Mouse (Mus musculus): ENCODE data around the gene Rpn2. TPM values are rescaled to one million over a fixed set of nuclear protein-coding genes. Genes with fewer than 3 reads are reported as not detected.

Rpn2 gene
- 10 to 100 TPM; 22.3 to 89.4 (median 49.3) TPM for total RNA-seq (2018; cell fraction: chromatin; rRNA removed)
- 100 to 1,000 TPM; 123 to 213 (median 166) TPM for total RNA-seq (2018; cell fraction: cytosol; rRNA removed)
- 100 to 1,000 TPM in 25 of 26 experiments, 10 to 100 TPM in 1; 65.0 to 231 (median 151) TPM for total RNA-seq (2018; cell fraction: nucleus; rRNA removed)
- 178 to 217 TPM (median 184 TPM) in 3 replicates for polyA plus RNA-seq (2018)

GRCm38 (mm10) chr2:157278717-157279415, at the start of gene Rpn2:
Rpn2 (plus strand) TSS chr2:157279017.
- H3K4me3 ChIP-seq (ENCODE audit: inconsistent target), result peak within 1 kb of the TSS; percentile 69
- peaks cover 44% of the 10 kb centered on the region for H3K79me2 ChIP-seq (ENCODE audit: inconsistent target)
- peak within 1 kb of the TSS; percentile 4; the same call in 1 of the 2 replicates for H3K27ac ChIP-seq
- H3K36me3 ChIP-seq (ENCODE audit: inconsistent target), result peaks cover 6% of the 10 kb centered on the region; the same call in 1 of the 2 replicates
- WGBS (ENCODE audit: missing documents), result under 1% methylated on average over 49 of the region's 64 CpGs

GRCm38 (mm10) chr2:157235946-157236345, 42.9 kb upstream of the Rpn2 start:
- Histone ChIP-seq H3K27ac (no peak overlapping the region), H3K4me3 (ENCODE audit: inconsistent target) (no peak overlapping the region), H3K36me3 (ENCODE audit: inconsistent target) (no peaks in the 10 kb centered on the region), H3K79me2 (ENCODE audit: inconsistent target) (no peaks in the 10 kb centered on the region)
- WGBS (ENCODE audit: missing documents), result 86% methylated on average over 8 of the region's 8 CpGs

- 23% methylated on average over 5 of the region's 5 CpGs for WGBS (ENCODE audit: missing documents)
- H3K79me2 ChIP-seq (ENCODE audit: inconsistent target), result no peaks in the 10 kb centered on the region
- H3K36me3 ChIP-seq (ENCODE audit: inconsistent target), result no peaks in the 10 kb centered on the region
- H3K27ac ChIP-seq, result no peak overlapping the region
- H3K4me3 ChIP-seq (ENCODE audit: inconsistent target), result no peak overlapping the region
Observed at GRCm38 (mm10) chr2:157245001-157245400, 33.8 kb upstream of the Rpn2 start.

GRCm38 (mm10) chr2:157245603-157246002, 33.2 kb upstream of the Rpn2 start:
- no peaks in the 10 kb centered on the region for H3K36me3 ChIP-seq (ENCODE audit: inconsistent target)
- no peak overlapping the region for H3K27ac ChIP-seq
- no peaks in the 10 kb centered on the region for H3K79me2 ChIP-seq (ENCODE audit: inconsistent target)
- H3K4me3 ChIP-seq (ENCODE audit: inconsistent target), result no peak overlapping the region
- 70% methylated on average over 2 of the region's 2 CpGs for WGBS (ENCODE audit: missing documents)

- H3K79me2 ChIP-seq (ENCODE audit: inconsistent target), result no peaks in the 10 kb centered on the region
- no peaks in the 10 kb centered on the region for H3K36me3 ChIP-seq (ENCODE audit: inconsistent target)
- no peak overlapping the region for H3K4me3 ChIP-seq (ENCODE audit: inconsistent target)
- H3K27ac ChIP-seq, result no peak overlapping the region
Observed at GRCm38 (mm10) chr2:157248111-157248510, 30.7 kb upstream of the Rpn2 start.

GRCm38 (mm10) chr2:157259720-157260119, 19.1 kb upstream of the Rpn2 start:
- no peak overlapping the region for H3K4me3 ChIP-seq (ENCODE audit: inconsistent target)
- 4% methylated on average over 5 of the region's 5 CpGs for WGBS (ENCODE audit: missing documents)
- H3K36me3 ChIP-seq (ENCODE audit: inconsistent target), result no peaks in the 10 kb centered on the region
- H3K79me2 ChIP-seq (ENCODE audit: inconsistent target), result no peaks in the 10 kb centered on the region
- no peak overlapping the region for H3K27ac ChIP-seq

GRCm38 (mm10) chr2:157261930-157262329, 16.9 kb upstream of the Rpn2 start:
- H3K79me2 ChIP-seq (ENCODE audit: inconsistent target), result no peaks in the 10 kb centered on the region
- no peaks in the 10 kb centered on the region for H3K36me3 ChIP-seq (ENCODE audit: inconsistent target)
- no peak overlapping the region for H3K4me3 ChIP-seq (ENCODE audit: inconsistent target)
- no peak overlapping the region for H3K27ac ChIP-seq
- 95% methylated on average over 5 of the region's 5 CpGs for WGBS (ENCODE audit: missing documents)

- 87% methylated on average over 9 of the region's 9 CpGs for WGBS (ENCODE audit: missing documents)
- Histone ChIP-seq H3K79me2 (ENCODE audit: inconsistent target) (no peaks in the 10 kb centered on the region), H3K4me3 (ENCODE audit: inconsistent target) (no peak overlapping the region), H3K36me3 (ENCODE audit: inconsistent target) (no peaks in the 10 kb centered on the region), H3K27ac (no peak overlapping the region)
Observed at GRCm38 (mm10) chr2:157262506-157262905, 16.3 kb upstream of the Rpn2 start.

GRCm38 (mm10) chr2:157263101-157263500, 15.7 kb upstream of the Rpn2 start:
- 100% methylated on average over 1 of the region's 1 CpGs for WGBS (ENCODE audit: missing documents)
- Histone ChIP-seq H3K79me2 (ENCODE audit: inconsistent target) (no peaks in the 10 kb centered on the region), H3K27ac (no peak overlapping the region), H3K36me3 (ENCODE audit: inconsistent target) (no peaks in the 10 kb centered on the region), H3K4me3 (ENCODE audit: inconsistent target) (no peak overlapping the region)

- no peaks in the 10 kb centered on the region for H3K36me3 ChIP-seq (ENCODE audit: inconsistent target)
- no peaks in the 10 kb centered on the region for H3K79me2 ChIP-seq (ENCODE audit: inconsistent target)
- no peak overlapping the region for H3K4me3 ChIP-seq (ENCODE audit: inconsistent target)
- H3K27ac ChIP-seq, result no peak overlapping the region
- WGBS (ENCODE audit: missing documents), result 89% methylated on average over 6 of the region's 6 CpGs
Observed at GRCm38 (mm10) chr2:157263832-157264231, 15.0 kb upstream of the Rpn2 start.

GRCm38 (mm10) chr2:157279416-157279800, 591 bp downstream of the Rpn2 start, which contains the start of gene Mroh8:
Mroh8 (minus strand) TSS chr2:157279549.
- Histone ChIP-seq H3K36me3 (ENCODE audit: inconsistent target) (peaks cover 9% of the 10 kb centered on the region; the same call in 1 of the 2 replicates), H3K79me2 (ENCODE audit: inconsistent target) (peaks cover 49% of the 10 kb centered on the region), H3K4me3 (ENCODE audit: inconsistent target) (peak within 1 kb of the TSS; percentile 69), H3K27ac (peak within 1 kb of the TSS; percentile 4; the same call in 1 of the 2 replicates)
- 1% methylated on average over 32 of the region's 32 CpGs for WGBS (ENCODE audit: missing documents)

- Histone ChIP-seq H3K27ac (no peak overlapping the region), H3K4me3 (ENCODE audit: inconsistent target) (no peak overlapping the region), H3K36me3 (ENCODE audit: inconsistent target) (peaks cover 9% of the 10 kb centered on the region; the same call in 1 of the 2 replicates), H3K79me2 (ENCODE audit: inconsistent target) (peaks cover 69% of the 10 kb centered on the region)
- WGBS (ENCODE audit: missing documents), result 90% methylated on average over 6 of the region's 6 CpGs
Observed at GRCm38 (mm10) chr2:157283321-157283720, 4.5 kb downstream of the Rpn2 start.

GRCm38 (mm10) chr2:157287542-157287941, 8.7 kb downstream of the Rpn2 start:
- WGBS (ENCODE audit: missing documents), result 15% methylated on average over 3 of the region's 3 CpGs
- H3K36me3 ChIP-seq (ENCODE audit: inconsistent target), result peaks cover 41% of the 10 kb centered on the region
- H3K27ac ChIP-seq, result no peak overlapping the region
- H3K4me3 ChIP-seq (ENCODE audit: inconsistent target), result no peak overlapping the region
- peaks cover 45% of the 10 kb centered on the region for H3K79me2 ChIP-seq (ENCODE audit: inconsistent target)

- Histone ChIP-seq H3K27ac (no peak overlapping the region), H3K4me3 (ENCODE audit: inconsistent target) (no peak overlapping the region), H3K79me2 (ENCODE audit: inconsistent target) (peaks cover 30% of the 10 kb centered on the region; the same call in 1 of the 2 replicates), H3K36me3 (ENCODE audit: inconsistent target) (peaks cover 43% of the 10 kb centered on the region)
- 88% methylated on average over 5 of the region's 5 CpGs for WGBS (ENCODE audit: missing documents)
Observed at GRCm38 (mm10) chr2:157288996-157289395, 10.2 kb downstream of the Rpn2 start.

- Histone ChIP-seq H3K27ac (no peak overlapping the region), H3K4me3 (ENCODE audit: inconsistent target) (no peak overlapping the region), H3K36me3 (ENCODE audit: inconsistent target) (peaks cover 72% of the 10 kb centered on the region), H3K79me2 (ENCODE audit: inconsistent target) (peaks cover 18% of the 10 kb centered on the region; the same call in 1 of the 2 replicates)
- 0% methylated on average over 1 of the region's 2 CpGs for WGBS (ENCODE audit: missing documents)
Observed at GRCm38 (mm10) chr2:157292093-157292492, 13.3 kb downstream of the Rpn2 start.
